Mouse (Mus musculus) ES-Bruce4 (cell line): Measurements from ENCODE around the gene Grb10.

Source experiments
- CTCF ChIP-seq: IDR thresholded peaks from one replicate; pipeline ENCODE4 v1.8.1; 2011; ENCODE audit warnings: low read depth, low read length
- POLR2A ChIP-seq: IDR thresholded peaks from one replicate; pipeline ENCODE4 v1.8.1; 2011; ENCODE audit warnings: low read length; ENCODE audit not compliant: insufficient read depth

DNA sequence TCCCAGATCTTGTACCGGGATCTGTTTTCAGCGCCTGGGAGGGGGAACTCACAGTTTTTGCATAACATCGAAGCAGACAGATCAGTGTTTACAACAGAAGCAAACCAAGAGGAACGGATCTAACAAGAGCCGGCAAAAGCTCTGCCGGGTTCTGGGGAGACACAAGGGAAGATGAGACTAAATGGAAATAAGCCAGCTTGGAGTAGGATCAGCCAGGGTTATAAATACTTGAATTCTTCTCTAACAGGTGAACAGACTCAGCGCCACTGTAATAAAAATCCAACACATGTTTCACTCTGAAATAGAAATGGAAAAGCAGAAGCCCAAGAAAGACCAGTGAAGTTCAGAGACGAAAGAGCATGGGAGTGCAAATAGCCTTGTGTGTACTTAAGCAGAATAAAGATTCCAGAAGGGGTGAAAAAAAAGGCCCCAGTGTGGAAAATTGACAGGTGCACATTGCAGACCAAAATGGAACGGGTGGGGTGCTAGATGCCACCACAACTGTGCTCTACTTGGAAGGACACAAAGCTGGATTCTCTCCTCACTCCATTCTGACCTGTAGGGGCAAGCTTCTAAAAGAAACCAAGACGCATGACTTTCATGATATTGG, 145.4 kb downstream of the Grb10 start:
- TF ChIP-seq CTCF = no peak
- TF ChIP-seq POLR2A = no peak
